Mouse (Mus musculus) liver, embryonic 14.5 days (tissue): ENCODE data around the gene Ptafr.

Experiments
- CTCF ChIP-seq: IDR thresholded peaks from 2 replicates; pipeline ENCODE4 v1.5.1; 2016; ENCODE audit warnings: antibody characterized with exemption, low read depth, control low read depth
- EP300 ChIP-seq: IDR thresholded peaks from 2 replicates; pipeline ENCODE4 v1.6.1; 2016; ENCODE audit warnings: antibody characterized with exemption, low read depth

GRCm38 (mm10) chr4:132535406-132536121 lies 28.3 kb upstream of the Ptafr start, which contains the start of gene Dnajc8:
- TF ChIP-seq CTCF (no peak), EP300 (0 out of 2 replicates have a peak, but pooled peaks have one; percentile 40)
